Mouse (Mus musculus) forelimb bud, embryonic 11.5 days (tissue): ENCODE measurements around the gene Ppp1r10.

Experiments used
- DNase-seq: peaks from one replicate; pipeline ENCODE4 v3.0.0-alpha.2; 2012; ENCODE audit warnings: low read depth, low spot score

Gene Ppp1r10

GRCm38 (mm10) chr17:35903343-35903991, 12.8 kb upstream of the Ppp1r10 start:
- DNase-seq = no peak

DNA sequence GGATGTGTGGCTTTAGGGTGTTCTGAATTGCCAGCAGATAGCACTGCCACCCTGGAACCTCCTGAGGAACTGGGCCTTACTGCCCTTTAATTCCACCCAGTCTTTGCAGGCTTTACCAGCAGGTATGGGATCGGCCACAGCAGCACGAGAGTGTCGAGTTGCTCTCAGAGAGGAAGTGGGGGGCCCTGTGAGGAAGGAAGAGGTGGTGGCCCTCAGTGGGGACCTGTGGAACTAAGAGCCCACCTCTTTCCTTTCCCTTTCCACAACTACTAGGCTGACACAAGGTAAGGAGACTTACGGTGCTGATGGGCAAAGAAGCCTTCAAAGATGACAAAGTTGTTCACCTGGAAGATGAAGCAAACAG, 12.3 kb upstream of the Ppp1r10 start:
- DNase-seq = no peak

DNA sequence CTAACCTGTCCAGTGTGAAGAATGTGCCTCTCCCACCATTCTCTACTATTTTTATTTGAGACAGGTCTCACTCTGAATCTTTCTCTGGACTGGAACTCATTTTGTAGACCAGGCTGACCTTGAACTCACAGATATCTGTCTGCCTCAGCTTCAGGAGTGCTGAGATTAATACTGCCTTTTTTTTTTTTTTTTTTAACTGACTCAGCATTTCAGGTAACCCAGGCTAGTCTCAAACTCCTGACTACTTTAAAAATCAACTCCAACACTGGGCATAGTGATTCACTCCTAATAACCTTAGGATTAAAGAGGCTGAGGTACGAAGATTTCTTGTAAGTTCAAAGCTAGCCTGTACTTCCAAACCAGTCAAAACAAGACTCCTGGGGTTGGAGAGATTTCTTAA, 10.6 kb upstream of the Ppp1r10 start:
- DNase-seq = no peak

DNA sequence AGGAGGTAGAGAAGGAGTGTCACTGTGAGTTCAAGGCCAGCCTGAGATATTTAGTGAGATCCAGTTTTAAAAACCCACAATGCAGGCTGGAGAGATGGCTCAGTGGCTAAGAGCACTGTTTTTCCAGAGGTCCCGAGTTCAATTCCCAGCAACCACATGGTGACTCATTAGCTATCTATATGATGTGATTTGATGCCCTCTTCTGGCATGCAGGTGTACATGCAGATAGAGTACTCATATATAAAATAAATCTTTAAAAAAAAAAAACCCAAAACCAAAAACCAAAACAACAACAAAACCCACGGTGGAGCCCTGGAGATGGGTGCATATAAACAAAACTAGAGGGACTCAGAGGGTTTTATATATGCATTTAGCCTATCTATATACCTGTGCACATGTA, 8.6 kb upstream of the Ppp1r10 start:
- DNase-seq = no peak

DNA sequence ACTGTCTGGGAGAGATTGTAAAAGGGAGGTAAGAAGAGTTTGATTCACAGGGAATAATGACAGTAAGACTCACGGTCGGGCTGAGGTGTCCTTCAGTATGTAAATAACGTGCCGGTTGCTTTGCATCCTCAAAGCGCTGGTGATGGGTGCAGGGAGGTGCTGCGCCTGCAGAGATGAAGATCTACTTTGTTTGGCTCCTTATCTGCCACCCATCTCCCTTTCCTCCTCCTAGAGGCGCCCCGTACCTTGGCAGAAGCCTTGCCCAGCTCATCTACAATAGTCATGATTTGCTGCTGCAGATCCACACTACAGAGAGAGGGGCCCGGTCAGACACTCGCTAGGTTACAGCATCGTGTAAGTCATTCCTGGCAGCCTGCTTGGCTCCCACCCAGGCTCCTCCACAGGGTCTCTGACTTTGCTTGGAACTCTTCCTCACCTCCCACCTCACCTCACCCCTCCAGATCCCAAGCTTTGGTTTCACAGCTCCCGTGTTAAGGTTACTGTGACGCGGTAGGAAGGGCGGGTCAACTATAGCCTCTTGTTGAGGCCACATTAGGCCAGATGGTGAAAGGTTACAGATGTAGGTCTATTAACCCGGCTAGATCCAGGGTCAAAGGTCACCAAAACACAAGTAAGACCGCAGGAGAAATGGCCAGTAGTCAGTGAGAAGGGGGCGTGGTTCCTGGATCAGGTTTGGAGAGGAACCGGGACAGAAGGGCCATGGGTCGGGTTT, 6.9 kb upstream of the Ppp1r10 start:
- DNase-seq = no peak

- DNase-seq = peak; percentile 91
Measured at GRCm38 (mm10) chr17:35909919-35910369, 6.3 kb upstream of the Ppp1r10 start, which contains the start of gene Atat1. Gene Atat1 (minus strand): TSS chr17:35910075.

DNA sequence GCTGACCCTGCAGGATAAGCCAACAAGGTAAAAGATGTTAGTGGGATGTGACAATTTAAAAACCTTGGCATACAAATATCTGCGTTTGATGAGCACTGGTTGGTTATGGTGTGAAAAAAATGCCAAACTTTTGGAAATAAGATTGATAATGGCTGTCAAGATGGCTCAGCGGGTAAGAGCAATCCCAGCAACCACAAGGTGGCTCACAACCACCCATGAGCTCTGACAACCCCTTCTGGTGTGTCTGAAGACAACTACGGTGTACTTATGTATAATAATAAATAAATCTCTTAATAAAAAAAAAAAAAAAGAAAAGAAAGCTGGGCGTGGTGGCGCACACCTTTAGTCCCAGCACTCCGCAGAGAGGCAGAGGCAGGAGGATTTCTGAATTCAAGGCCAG, 1.3 kb upstream of the Ppp1r10 start:
- no peak for DNase-seq

- no peak for DNase-seq
Measured at GRCm38 (mm10) chr17:35915538-35916296, 517 bp upstream of the Ppp1r10 start.

GRCm38 (mm10) chr17:35917143-35917462, 869 bp downstream of the Ppp1r10 start:
- no peak for DNase-seq

DNA sequence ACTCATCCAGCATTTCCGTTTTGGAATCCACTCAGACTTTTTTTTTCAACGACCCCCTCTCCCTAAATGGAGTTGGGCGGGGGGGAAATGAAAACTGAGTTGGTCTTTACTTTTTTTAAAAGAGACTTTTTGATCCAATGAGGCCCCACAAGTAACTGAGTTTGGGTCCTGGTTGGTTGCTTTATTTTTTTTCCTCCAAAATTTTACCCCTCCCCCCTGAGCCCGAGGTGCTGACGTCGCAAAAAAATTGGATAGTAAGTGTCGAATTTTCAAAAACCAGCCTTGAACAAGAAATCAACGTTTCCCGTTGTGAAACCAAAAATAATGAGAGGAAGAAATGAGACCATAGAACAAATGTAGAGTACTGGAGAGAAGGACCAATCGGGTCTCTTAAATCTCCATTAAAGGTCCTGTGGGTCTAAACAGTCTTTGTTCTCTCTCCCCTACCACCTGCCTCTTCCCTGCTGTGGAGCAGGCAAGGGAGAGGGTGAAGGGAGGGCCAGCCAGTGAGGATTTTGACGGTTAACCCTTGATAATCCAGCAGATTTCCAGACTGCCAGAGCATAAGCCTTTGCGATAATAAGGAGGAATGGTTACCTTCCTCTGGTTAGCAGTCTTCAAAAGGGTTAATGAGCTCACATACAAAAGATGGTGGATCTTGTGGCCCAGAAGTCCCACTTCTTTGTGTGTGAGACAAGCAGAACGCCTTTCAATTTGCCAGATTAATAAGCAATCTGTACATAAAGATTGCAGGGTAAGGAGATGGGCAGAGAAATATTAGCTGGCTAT, 1.4 kb downstream of the Ppp1r10 start:
- peak; percentile 75 for DNase-seq

DNA sequence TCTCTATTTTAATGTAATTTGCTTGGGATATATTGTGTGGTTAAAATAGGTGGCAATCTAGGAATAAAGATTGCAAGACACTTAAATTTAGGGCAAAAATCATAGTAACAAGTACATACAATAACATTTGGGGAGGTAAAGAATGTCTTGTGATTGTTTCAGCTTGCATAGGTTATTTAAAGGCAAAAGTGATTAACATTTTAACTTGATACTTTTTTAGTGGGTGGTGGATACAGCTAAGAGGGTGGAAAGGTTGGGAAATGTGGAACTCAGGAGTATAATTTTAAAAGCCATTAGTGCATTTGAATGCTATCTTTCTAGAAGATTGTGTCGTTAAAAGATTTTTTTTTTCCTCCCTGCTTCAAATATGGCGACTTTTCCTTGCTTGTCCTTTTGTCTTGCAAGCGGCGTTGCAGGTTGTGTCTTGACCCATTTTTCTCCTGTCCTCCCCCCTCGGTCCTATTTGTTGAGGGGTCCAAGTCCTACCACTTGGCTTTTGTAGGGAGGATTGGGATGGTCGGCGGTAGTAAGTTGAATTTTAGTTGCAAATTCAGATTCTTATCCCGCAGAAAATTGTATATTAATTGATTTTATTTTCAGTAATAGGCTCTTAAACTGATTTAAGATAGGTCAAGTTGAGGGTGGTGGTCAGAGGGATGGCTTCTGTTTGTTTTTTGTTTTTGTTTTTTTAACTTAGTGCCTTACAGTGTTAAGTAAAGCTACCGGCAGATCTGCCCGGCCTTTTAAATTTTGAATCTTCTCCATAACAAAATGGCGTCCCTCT, 2.2 kb downstream of the Ppp1r10 start:
- DNase-seq = peak; percentile 67

- DNase-seq = peak; percentile 96
Measured at GRCm38 (mm10) chr17:35919060-35919715, 3.0 kb downstream of the Ppp1r10 start.

GRCm38 (mm10) chr17:35919864-35920301, 3.6 kb downstream of the Ppp1r10 start:
- no peak for DNase-seq

DNA sequence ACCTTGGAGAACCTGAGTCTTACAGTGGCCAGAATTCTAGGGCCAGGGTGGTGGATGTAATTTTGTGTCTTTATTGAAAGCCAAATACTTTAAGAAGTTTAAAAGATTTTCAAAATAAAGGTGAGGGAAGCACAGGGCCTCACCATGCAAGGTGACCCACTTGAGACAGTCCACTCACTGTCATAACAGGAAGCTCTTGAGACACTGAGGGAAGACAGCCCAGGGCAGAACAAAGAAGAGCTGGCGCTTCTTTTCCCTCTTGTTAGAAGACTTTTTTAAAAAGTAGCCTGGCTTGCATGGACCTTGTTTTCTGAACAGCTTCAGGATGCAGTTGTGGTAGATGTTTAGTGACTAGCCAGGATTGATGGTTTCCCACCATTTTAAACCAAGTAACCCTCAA, 4.2 kb downstream of the Ppp1r10 start:
- no peak for DNase-seq

GRCm38 (mm10) chr17:35920862-35921562, 4.8 kb downstream of the Ppp1r10 start:
- peak; percentile 61 for DNase-seq

DNA sequence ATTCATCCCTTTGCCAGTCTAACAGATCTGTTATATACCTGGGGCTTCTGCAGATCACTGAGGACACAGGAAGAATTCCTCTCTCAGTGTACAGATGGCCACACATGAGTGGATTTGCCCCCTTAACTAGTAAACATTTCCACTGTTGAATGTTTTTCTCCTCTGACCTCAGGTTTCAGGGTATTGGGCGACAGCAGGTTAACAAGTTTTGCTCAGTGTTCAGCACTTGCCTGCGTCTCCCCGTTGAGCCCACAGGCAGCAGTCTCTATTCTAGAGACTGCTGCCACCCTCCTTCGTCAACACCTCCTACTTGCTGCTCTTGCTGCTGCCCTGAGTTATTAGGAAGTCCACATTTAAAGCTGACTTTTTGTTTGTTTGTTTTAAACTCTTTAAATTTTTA, 5.5 kb downstream of the Ppp1r10 start:
- no peak for DNase-seq

GRCm38 (mm10) chr17:35922566-35922965, 6.3 kb downstream of the Ppp1r10 start:
- no peak for DNase-seq

- DNase-seq = no peak
Measured at GRCm38 (mm10) chr17:35923281-35923680, 7.0 kb downstream of the Ppp1r10 start.

GRCm38 (mm10) chr17:35927471-35927870, 11.2 kb downstream of the Ppp1r10 start:
- DNase-seq = no peak

DNA sequence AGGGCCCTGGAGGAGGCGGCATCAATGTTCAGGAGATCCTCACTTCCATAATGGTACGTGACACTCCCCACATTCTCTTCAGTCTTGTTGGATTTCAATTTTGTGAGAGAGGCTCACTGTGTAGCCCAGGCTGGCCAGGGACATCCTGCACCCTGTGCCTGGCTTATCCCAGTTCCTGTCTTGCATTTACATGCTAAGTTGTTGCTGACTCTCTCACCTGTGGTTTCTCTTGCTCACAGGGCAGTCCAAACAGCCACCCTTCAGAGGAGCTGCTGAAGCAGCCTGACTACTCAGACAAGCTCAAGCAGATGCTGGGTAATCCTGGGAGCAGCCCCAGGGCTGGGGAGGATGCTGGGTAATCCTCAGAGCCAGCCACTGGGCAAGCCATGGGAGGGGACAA, 13.3 kb downstream of the Ppp1r10 start:
- no peak for DNase-seq
